Mouse (Mus musculus) spleen, adult 2 months (tissue): Measurements from ENCODE around the gene Nr2f1. TPM values are rescaled to one million over a fixed set of nuclear protein-coding genes. Genes with fewer than 3 reads are reported as not detected.

Experiments
- DNase-seq, 2 experiments: peaks; one replicate each; pipeline versions ENCODE4 v3.0.0 to v3.0.0-alpha.2; 2012 to 2021; ENCODE audit warnings: low spot score in 2 of 2, low read depth in 1 of 2
- H3K27ac ChIP-seq: fragments of 200-500 bp; 2 replicates; pipeline ENCODE4 v1.5.1; 2012; ENCODE audit warnings: low read length, inconsistent platforms; ENCODE audit not compliant: insufficient read depth
- H3K27me3 ChIP-seq: fragments of 200-500 bp; 2 replicates; pipeline ENCODE4 v1.6.1; 2012; ENCODE audit warnings: mild to moderate bottlenecking, moderate library complexity, low read length, inconsistent platforms; ENCODE audit not compliant: control insufficient read depth, insufficient read depth
- H3K36me3 ChIP-seq: fragments of 200-500 bp; 2 replicates; pipeline ENCODE4 v1.6.1; 2012; ENCODE audit warnings: mild to moderate bottlenecking, low read length, inconsistent platforms; ENCODE audit not compliant: control insufficient read depth, insufficient read depth
- H3K4me1 ChIP-seq: fragments of 200-500 bp; 2 replicates; pipeline ENCODE4 v1.6.1; 2011; ENCODE audit warnings: inconsistent platforms; ENCODE audit not compliant: control insufficient read depth, insufficient read depth, insufficient read length
- H3K4me3 ChIP-seq: fragments of 200-500 bp; 2 replicates; pipeline ENCODE4 v1.5.1; 2011; ENCODE audit warnings: mild to moderate bottlenecking, inconsistent platforms; ENCODE audit not compliant: insufficient read depth, insufficient read length; ENCODE audit errors: extremely low read depth
- CTCF ChIP-seq: fragments of 200-500 bp; IDR thresholded peaks from 2 replicates; pipeline ENCODE4 v1.5.1; 2011; ENCODE audit warnings: mild to moderate bottlenecking, inconsistent platforms; ENCODE audit not compliant: insufficient read depth, insufficient read length, insufficient replicate concordance; ENCODE audit errors: extremely low read depth
- POLR2A ChIP-seq: fragments of 200-500 bp; IDR thresholded peaks from 2 replicates; pipeline ENCODE4 v1.6.1; 2011; ENCODE audit warnings: low read depth, low read length, inconsistent platforms
- WGBS: fragments of 180-500 bp; shearing (Covaris S2); methylation state at CpG from one replicate; pipeline ENCODE4 v1.1.7; 2018; 5-methylcytosine and 5-hydroxymethylcytosine counted together
- polyA plus RNA-seq: library from polyadenylated mRNA; depleted of rRNA; stranded (reverse); fragments of >200 nt; gene quantifications from 2 replicates; pipeline ENCODE4 v1.2.3, GENCODE M21; 2012

Nr2f1 gene
- polyA plus RNA-seq, 1 experiment = 4.0 TPM

- H3K27ac ChIP-seq = no peak overlapping the region
- WGBS = 6% methylated on average over 1 of the region's 1 CpGs
- no peaks in the 10 kb centered on the region for H3K4me1 ChIP-seq
- H3K4me3 ChIP-seq = no peak overlapping the region
- no peak for DNase-seq
- H3K27me3 ChIP-seq = peaks cover 24% of the 10 kb centered on the region
- TF ChIP-seq POLR2A = no peak
- TF ChIP-seq CTCF = no peak
- H3K36me3 ChIP-seq = no peaks in the 10 kb centered on the region
These were observed 21.5 kb downstream of the Nr2f1 start for GRCm38 (mm10) chr13:78178021-78178420.

DNA sequence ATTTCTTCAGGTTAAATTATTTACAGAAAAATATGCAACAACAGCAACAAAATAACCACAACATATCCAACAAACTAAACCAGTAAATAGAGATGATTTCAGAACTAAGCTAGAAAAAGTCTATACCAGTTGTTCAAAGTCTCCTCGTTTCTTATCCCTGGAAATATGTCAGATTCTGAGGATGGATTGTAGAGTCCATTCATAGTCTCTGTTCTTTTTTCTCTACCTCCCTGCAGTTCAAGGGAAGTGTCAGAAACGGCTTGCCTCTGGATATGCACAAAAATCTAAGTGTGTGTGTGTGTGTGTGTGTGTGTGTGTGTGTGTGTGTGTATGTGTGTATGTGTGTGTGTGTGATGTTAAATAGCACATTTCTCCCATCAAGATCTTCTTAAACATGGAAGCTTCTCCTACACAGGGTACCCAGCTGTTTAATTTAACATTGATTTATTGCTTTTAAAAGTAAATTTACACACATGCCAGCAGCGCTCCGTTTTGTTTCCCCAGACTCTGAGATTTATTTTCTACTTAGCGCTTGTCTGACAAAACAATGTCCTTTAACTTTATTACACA is 22.1 kb downstream of the Nr2f1 start:
- Histone ChIP-seq H3K4me1 (no peaks in the 10 kb centered on the region), H3K4me3 (no peak overlapping the region), H3K36me3 (no peaks in the 10 kb centered on the region), H3K27me3 (peaks cover 23% of the 10 kb centered on the region), H3K27ac (no peak overlapping the region)
- no peak for DNase-seq
- WGBS = 11% methylated on average over 5 of the region's 5 CpGs
- TF ChIP-seq CTCF = no peak
- no peak for TF ChIP-seq POLR2A

DNA sequence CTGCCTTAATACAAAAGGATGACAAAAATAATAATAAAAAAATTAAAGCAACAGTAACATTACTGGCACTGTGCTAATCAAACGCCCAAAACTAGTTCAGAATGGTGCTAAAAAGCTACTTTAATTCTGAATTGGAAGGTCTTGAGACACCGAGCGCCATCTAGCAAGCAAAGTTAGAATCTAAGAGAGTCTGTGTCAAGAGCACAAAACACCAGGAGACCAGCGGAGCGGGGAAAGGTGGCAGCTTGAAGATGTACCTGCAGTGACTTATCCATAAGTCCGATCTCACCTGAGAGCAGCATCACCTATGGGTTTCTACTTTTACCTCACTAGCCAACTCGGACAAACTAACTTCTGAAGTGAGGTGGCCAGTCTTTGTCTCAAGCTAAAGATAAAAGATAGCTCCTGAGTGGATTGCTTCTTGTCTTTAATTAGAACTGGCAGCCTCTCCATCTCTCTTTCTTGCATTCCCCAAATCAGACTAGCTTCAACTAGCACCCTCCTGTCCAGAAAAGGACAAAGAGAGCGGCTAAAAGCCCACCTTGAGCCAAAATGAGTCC is 23.7 kb downstream of the Nr2f1 start:
- no peaks in the 10 kb centered on the region for H3K36me3 ChIP-seq
- no peaks in the 10 kb centered on the region for H3K4me1 ChIP-seq
- 5% methylated on average over 8 of the region's 8 CpGs for WGBS
- no peak for TF ChIP-seq CTCF
- TF ChIP-seq POLR2A = no peak
- peaks cover 17% of the 10 kb centered on the region for H3K27me3 ChIP-seq
- no peak for DNase-seq
- no peak overlapping the region for H3K27ac ChIP-seq
- H3K4me3 ChIP-seq = no peak overlapping the region

DNA sequence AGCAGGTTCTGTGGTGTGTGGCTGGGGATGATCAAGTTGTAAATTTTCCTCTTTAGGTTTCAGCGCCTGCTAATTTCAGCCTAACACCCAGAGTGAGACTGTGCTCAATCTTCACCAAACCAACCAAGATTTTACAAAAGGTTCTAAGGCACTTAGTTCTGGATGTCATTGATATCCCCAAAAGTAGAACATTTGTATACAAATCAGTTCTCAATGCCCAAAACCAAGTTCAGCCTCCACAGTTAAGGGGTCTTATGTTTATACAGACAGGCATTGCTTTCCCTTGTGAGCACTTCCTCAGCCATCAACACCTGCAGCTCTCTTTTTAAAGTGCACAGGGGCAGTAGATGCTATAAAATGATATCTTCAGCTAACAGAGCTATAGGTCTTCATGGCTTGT is 24.7 kb downstream of the Nr2f1 start:
- H3K4me1 ChIP-seq = no peaks in the 10 kb centered on the region
- 15% methylated on average over 1 of the region's 1 CpGs for WGBS
- peaks cover 14% of the 10 kb centered on the region for H3K27me3 ChIP-seq
- TF ChIP-seq POLR2A (no peak), CTCF (no peak)
- H3K27ac ChIP-seq = no peak overlapping the region
- H3K36me3 ChIP-seq = no peaks in the 10 kb centered on the region
- no peak for DNase-seq
- no peak overlapping the region for H3K4me3 ChIP-seq

- Histone ChIP-seq H3K36me3 (no peaks in the 10 kb centered on the region), H3K4me3 (no peak overlapping the region), H3K27me3 (peaks cover 8% of the 10 kb centered on the region), H3K27ac (no peak overlapping the region), H3K4me1 (no peaks in the 10 kb centered on the region)
- TF ChIP-seq POLR2A (no peak), CTCF (no peak)
- WGBS = 8% methylated on average over 3 of the region's 3 CpGs
- DNase-seq = no peak
These were observed 25.4 kb downstream of the Nr2f1 start for GRCm38 (mm10) chr13:78174191-78174590.

DNA sequence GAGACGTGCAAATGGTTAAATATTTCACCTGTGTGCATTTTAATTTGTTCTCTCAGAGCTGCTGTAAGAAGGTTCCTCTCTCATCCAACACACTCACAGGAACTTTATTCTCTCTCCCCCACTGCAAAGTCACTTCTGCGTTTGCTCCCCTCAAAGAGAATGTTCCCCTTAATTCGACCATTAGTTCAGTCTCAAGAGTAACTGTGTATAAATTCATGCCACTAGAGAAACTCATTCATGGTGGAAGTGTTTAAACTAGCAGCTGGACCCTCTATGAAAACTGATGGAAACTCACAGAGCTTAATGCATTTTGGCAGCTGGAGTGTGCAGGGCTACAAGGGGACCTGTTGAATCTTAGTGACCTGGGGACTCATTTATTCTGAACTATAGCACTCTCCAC is 26.7 kb downstream of the Nr2f1 start:
- TF ChIP-seq CTCF = no peak
- TF ChIP-seq POLR2A = no peak
- 10% methylated on average over 3 of the region's 3 CpGs for WGBS
- no peak for DNase-seq
- no peak overlapping the region for H3K27ac ChIP-seq
- H3K4me1 ChIP-seq = no peaks in the 10 kb centered on the region
- no peak overlapping the region for H3K4me3 ChIP-seq
- no peaks in the 10 kb centered on the region for H3K36me3 ChIP-seq
- peaks cover 7% of the 10 kb centered on the region for H3K27me3 ChIP-seq

DNA sequence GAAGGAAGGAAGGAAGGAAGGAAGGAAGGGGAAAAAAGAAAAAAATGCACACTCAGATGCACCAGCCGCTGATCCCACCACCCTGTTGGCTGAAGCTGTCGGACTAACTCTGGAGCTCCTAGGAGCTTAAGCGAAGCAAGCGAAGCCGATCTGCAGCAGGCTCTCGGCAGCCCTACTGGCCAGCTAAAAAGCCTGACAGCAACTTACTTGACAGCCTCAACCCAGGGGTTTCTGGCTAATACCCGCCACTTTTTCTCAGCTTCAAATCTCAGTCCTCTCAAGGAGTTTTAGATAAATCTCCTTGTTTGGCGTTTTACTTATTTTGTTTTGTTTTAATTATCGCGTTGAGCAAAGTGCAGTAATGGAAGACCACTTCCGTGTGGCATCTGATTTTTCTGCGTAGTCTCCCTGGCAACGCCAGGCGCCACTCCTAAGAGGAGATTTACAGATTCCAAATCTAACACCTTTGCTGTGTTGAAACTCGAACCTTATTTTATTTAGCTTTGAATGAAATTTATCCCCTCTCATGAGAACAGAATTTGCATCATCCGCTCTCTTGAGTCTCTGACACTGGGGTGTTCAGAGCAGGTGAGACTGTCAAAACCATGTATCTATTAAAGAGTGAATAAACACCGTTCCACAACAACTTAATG is 27.4 kb downstream of the Nr2f1 start:
- H3K27me3 ChIP-seq = peaks cover 7% of the 10 kb centered on the region
- H3K27ac ChIP-seq = no peak overlapping the region
- H3K36me3 ChIP-seq = no peaks in the 10 kb centered on the region
- no peak for DNase-seq
- WGBS = 22% methylated on average over 17 of the region's 17 CpGs
- H3K4me3 ChIP-seq = no peak overlapping the region
- TF ChIP-seq CTCF (no peak), POLR2A (no peak)
- no peaks in the 10 kb centered on the region for H3K4me1 ChIP-seq
